Mouse (Mus musculus): ENCODE measurements around the gene Wdr13. TPM values are rescaled to one million over a fixed set of nuclear protein-coding genes. Genes with fewer than 3 reads are reported as not detected.

Wdr13 gene
- 10 to 100 TPM; 33.7 to 34.7 TPM for total RNA-seq (2023)

GRCm38 (mm10) chrX:8132017-8132976 lies at the start of gene Wdr13:
Wdr13 (minus strand) TSS chrX:8132892.

GRCm38 (mm10) chrX:8175504-8176385 lies 43.1 kb upstream of the Wdr13 start, which contains the start of gene Tbc1d25:
Tbc1d25 (minus strand) TSS chrX:8176181.

GRCm38 (mm10) chrX:8145153-8145991 lies 12.7 kb upstream of the Wdr13 start, which contains the start of gene Rbm3:
Rbm3 (minus strand) TSS chrX:8145880.

GRCm38 (mm10) chrX:8090346-8090953 lies 42.2 kb downstream of the Wdr13 start, which contains the start of gene Was:
Was (minus strand) TSS chrX:8090498.

DNA sequence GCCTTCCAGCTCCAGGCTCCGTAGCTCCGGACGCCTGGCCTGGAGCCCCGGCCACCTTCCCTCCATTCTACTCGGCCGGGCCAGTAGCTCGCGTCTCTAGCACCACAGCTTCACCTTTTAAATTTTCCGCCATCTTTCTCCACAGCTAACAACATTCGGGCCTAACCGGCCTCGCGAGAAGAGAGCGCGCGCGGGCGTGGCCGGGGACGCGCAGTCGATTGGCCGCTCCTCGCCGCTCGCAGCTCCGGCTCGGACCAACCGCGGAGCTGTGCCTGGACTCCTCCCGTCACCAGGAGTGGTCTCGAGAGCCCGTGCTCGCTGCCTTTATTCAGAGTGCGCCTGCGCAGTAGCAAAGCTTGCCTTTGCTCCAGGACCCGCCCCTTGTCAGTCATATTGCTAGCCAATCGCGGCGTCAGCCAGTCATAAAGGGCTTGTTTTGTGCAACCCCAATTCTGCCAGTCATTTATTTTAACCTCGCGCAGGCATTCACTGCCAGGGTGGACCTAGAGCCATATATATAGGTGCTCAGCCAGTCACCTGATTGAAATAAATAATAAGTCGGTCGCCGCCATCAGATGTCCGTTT lies 58.2 kb downstream of the Wdr13 start, which contains the start of gene Suv39h1:
Suv39h1 (minus strand) TSS at position 331 of the 585 bp plus-strand sequence.

Other genes with a start within 250 kb of the Wdr13 start
- 10 to 100 TPM; 22.8 to 23.3 TPM for gene Slc35a2, start 248.9 kb downstream of the Wdr13 start, total RNA-seq (2023)
- gene Pqbp1, start 233.6 kb downstream of the Wdr13 start, total RNA-seq (2023), result 10 to 100 TPM; 35.3 to 39.9 TPM
- 10 to 100 TPM; 43.0 to 48.2 TPM for gene Timm17b, start 233.5 kb downstream of the Wdr13 start, total RNA-seq (2023)
- gene Gm10491, start 225.1 kb downstream of the Wdr13 start, total RNA-seq (2023), result not detected
- gene Gm10490, start 223.3 kb downstream of the Wdr13 start, total RNA-seq (2023), result not detected
- gene Pcsk1n, start 213.1 kb downstream of the Wdr13 start, total RNA-seq (2023), result not detected
- not detected for gene Eras, start 204.3 kb downstream of the Wdr13 start, total RNA-seq (2023)
- gene Hdac6, start 185.0 kb downstream of the Wdr13 start, total RNA-seq (2023), result 10 to 100 TPM in 1 of 2 experiments, 1 to 10 TPM in 1; 7.2 to 10.7 TPM
- gene Gata1, start 154.8 kb downstream of the Wdr13 start, total RNA-seq (2023), result 10 to 100 TPM; 16.6 to 22.9 TPM
- gene Glod5, start 114.4 kb downstream of the Wdr13 start, total RNA-seq (2023), result not detected
- gene Suv39h1, start 58.1 kb downstream of the Wdr13 start, total RNA-seq (2023), result 10 to 100 TPM; 31.4 to 35.9 TPM
- gene Was, start 42.4 kb downstream of the Wdr13 start, total RNA-seq (2023), result 100 to 1,000 TPM; 149 to 168 TPM
- gene Rbm3, start 13.0 kb upstream of the Wdr13 start, total RNA-seq (2023), result 100 to 1,000 TPM; 323 to 397 TPM
- 10 to 100 TPM; 10.5 to 16.2 TPM for gene Tbc1d25, start 43.3 kb upstream of the Wdr13 start, total RNA-seq (2023)
- 10 to 100 TPM; 52.0 to 57.8 TPM for gene Ebp, start 60.6 kb upstream of the Wdr13 start, total RNA-seq (2023)
- gene Porcn, start 73.6 kb upstream of the Wdr13 start, total RNA-seq (2023), result under 1 TPM in 1 of 2 experiments, not detected in 1; 0.88 TPM
- gene Ftsj1, start 119.5 kb upstream of the Wdr13 start, total RNA-seq (2023), result 10 to 100 TPM; 15.3 to 17.3 TPM
- gene Slc38a5, start 138.2 kb upstream of the Wdr13 start, total RNA-seq (2023), result 10 to 100 TPM; 15.1 to 20.6 TPM
- not detected for gene Ssxb10, start 194.5 kb upstream of the Wdr13 start, total RNA-seq (2023)
- not detected for gene Ssxb9, start 234.1 kb upstream of the Wdr13 start, total RNA-seq (2023)

Measured in neutrophil, adult 83 days (primary cell).